Mouse (Mus musculus): ENCODE data around the gene Klhl29. TPM values are rescaled to one million over a fixed set of nuclear protein-coding genes. Genes with fewer than 3 reads are reported as not detected.

Gene Klhl29
- 2.7 and 2.8 TPM in 2 replicates for polyA plus RNA-seq (2015; fragmentation: Nextera tagmentation; extraction: Ambion mirVana)

GRCm38 (mm10) chr12:5375616-5376461 is at the start of gene Klhl29:
Klhl29 (minus strand) TSS chr12:5375682.
- H3K4me1 ChIP-seq (replicated peaks) = peaks cover 28% of the 10 kb centered on the region
- H3K4me3 ChIP-seq = peak within 1 kb of the TSS; percentile 79
- WGBS = 1% methylated on average over 62 of the region's 66 CpGs
- no peaks in the 10 kb centered on the region for H3K36me3 ChIP-seq
- H3K27ac ChIP-seq (replicated peaks) = peak within 1 kb of the TSS; percentile 92
- H3K9me3 ChIP-seq = no peaks in the 10 kb centered on the region
- ATAC-seq (ENCODE audit: low read depth) = peak; percentile 95
- peaks cover 22% of the 10 kb centered on the region for H3K27me3 ChIP-seq
- H3K9ac ChIP-seq = peak within 1 kb of the TSS; percentile 92
- peak within 1 kb of the TSS; percentile 96 for H3K4me2 ChIP-seq

GRCm38 (mm10) chr12:5425276-5425675 is 49.8 kb upstream of the Klhl29 start:
- H3K27ac ChIP-seq (replicated peaks) = no peak overlapping the region
- no peak overlapping the region for H3K4me2 ChIP-seq
- no peaks in the 10 kb centered on the region for H3K9me3 ChIP-seq
- no peak overlapping the region for H3K9ac ChIP-seq
- H3K27me3 ChIP-seq = no peaks in the 10 kb centered on the region
- H3K36me3 ChIP-seq = no peaks in the 10 kb centered on the region
- no peaks in the 10 kb centered on the region for H3K4me1 ChIP-seq (replicated peaks)
- WGBS = 76% methylated on average over 4 of the region's 4 CpGs
- no peak for ATAC-seq (ENCODE audit: low read depth)
- H3K4me3 ChIP-seq = no peak overlapping the region

GRCm38 (mm10) chr12:5415806-5416205 is 40.3 kb upstream of the Klhl29 start:
- Histone ChIP-seq H3K4me1 (replicated peaks) (peaks cover 16% of the 10 kb centered on the region), H3K4me3 (no peak overlapping the region), H3K9me3 (no peaks in the 10 kb centered on the region), H3K4me2 (no peak overlapping the region), H3K9ac (no peak overlapping the region), H3K27me3 (no peaks in the 10 kb centered on the region), H3K36me3 (no peaks in the 10 kb centered on the region), H3K27ac (replicated peaks) (no peak overlapping the region)
- 22% methylated on average over 3 of the region's 3 CpGs for WGBS
- ATAC-seq (ENCODE audit: low read depth) = no peak

- H3K4me1 ChIP-seq (replicated peaks) = peaks cover 20% of the 10 kb centered on the region
- H3K4me3 ChIP-seq = no peak overlapping the region
- ATAC-seq (ENCODE audit: low read depth) = no peak
- H3K27ac ChIP-seq (replicated peaks) = no peak overlapping the region
- H3K36me3 ChIP-seq = no peaks in the 10 kb centered on the region
- H3K4me2 ChIP-seq = no peak overlapping the region
- H3K9me3 ChIP-seq = no peaks in the 10 kb centered on the region
- no peaks in the 10 kb centered on the region for H3K27me3 ChIP-seq
- H3K9ac ChIP-seq = no peak overlapping the region
These were observed 38.5 kb upstream of the Klhl29 start for GRCm38 (mm10) chr12:5413976-5414375.

- no peak for ATAC-seq (ENCODE audit: low read depth)
- no peak overlapping the region for H3K4me3 ChIP-seq
- no peaks in the 10 kb centered on the region for H3K27me3 ChIP-seq
- no peaks in the 10 kb centered on the region for H3K36me3 ChIP-seq
- no peak overlapping the region for H3K9ac ChIP-seq
- WGBS = 78% methylated on average over 13 of the region's 13 CpGs
- peaks cover 20% of the 10 kb centered on the region for H3K4me1 ChIP-seq (replicated peaks)
- H3K9me3 ChIP-seq = no peaks in the 10 kb centered on the region
- H3K4me2 ChIP-seq = no peak overlapping the region
- no peak overlapping the region for H3K27ac ChIP-seq (replicated peaks)
These were observed 36.5 kb upstream of the Klhl29 start for GRCm38 (mm10) chr12:5411761-5412537.

GRCm38 (mm10) chr12:5411346-5411745 is 35.9 kb upstream of the Klhl29 start:
- Histone ChIP-seq H3K4me3 (no peak overlapping the region), H3K27ac (replicated peaks) (no peak overlapping the region), H3K4me2 (no peak overlapping the region), H3K36me3 (no peaks in the 10 kb centered on the region), H3K9ac (no peak overlapping the region), H3K9me3 (no peaks in the 10 kb centered on the region), H3K27me3 (no peaks in the 10 kb centered on the region), H3K4me1 (replicated peaks) (peaks cover 15% of the 10 kb centered on the region)
- WGBS = 79% methylated on average over 4 of the region's 4 CpGs
- ATAC-seq (ENCODE audit: low read depth) = no peak

GRCm38 (mm10) chr12:5410391-5411115 is 35.1 kb upstream of the Klhl29 start:
- WGBS = 7% methylated on average over 16 of the region's 16 CpGs
- Histone ChIP-seq H3K27me3 (no peaks in the 10 kb centered on the region), H3K4me3 (no peak overlapping the region), H3K9me3 (no peaks in the 10 kb centered on the region), H3K27ac (replicated peaks) (no peak overlapping the region), H3K36me3 (no peaks in the 10 kb centered on the region), H3K9ac (no peak overlapping the region), H3K4me1 (replicated peaks) (peaks cover 7% of the 10 kb centered on the region), H3K4me2 (peak overlapping the region; percentile 45)
- ATAC-seq (ENCODE audit: low read depth) = peak; percentile 92

- Histone ChIP-seq H3K4me2 (no peak overlapping the region), H3K4me1 (replicated peaks) (peaks cover 6% of the 10 kb centered on the region), H3K9me3 (no peaks in the 10 kb centered on the region), H3K36me3 (no peaks in the 10 kb centered on the region), H3K27ac (replicated peaks) (no peak overlapping the region), H3K4me3 (no peak overlapping the region), H3K9ac (no peak overlapping the region), H3K27me3 (no peaks in the 10 kb centered on the region)
- no peak for ATAC-seq (ENCODE audit: low read depth)
- 71% methylated on average over 8 of the region's 8 CpGs for WGBS
These were observed 31.7 kb upstream of the Klhl29 start for GRCm38 (mm10) chr12:5407175-5407574.

- 67% methylated on average over 5 of the region's 5 CpGs for WGBS
- no peaks in the 10 kb centered on the region for H3K9me3 ChIP-seq
- H3K4me1 ChIP-seq (replicated peaks) = no peaks in the 10 kb centered on the region
- no peak overlapping the region for H3K9ac ChIP-seq
- H3K36me3 ChIP-seq = no peaks in the 10 kb centered on the region
- no peaks in the 10 kb centered on the region for H3K27me3 ChIP-seq
- no peak overlapping the region for H3K4me3 ChIP-seq
- no peak overlapping the region for H3K4me2 ChIP-seq
- no peak for ATAC-seq (ENCODE audit: low read depth)
- no peak overlapping the region for H3K27ac ChIP-seq (replicated peaks)
These were observed 21.9 kb upstream of the Klhl29 start for GRCm38 (mm10) chr12:5397423-5397822.

GRCm38 (mm10) chr12:5395188-5395587 is 19.7 kb upstream of the Klhl29 start:
- Histone ChIP-seq H3K4me2 (no peak overlapping the region), H3K4me1 (replicated peaks) (no peaks in the 10 kb centered on the region), H3K27me3 (no peaks in the 10 kb centered on the region), H3K27ac (replicated peaks) (no peak overlapping the region), H3K4me3 (no peak overlapping the region), H3K9me3 (no peaks in the 10 kb centered on the region), H3K9ac (no peak overlapping the region), H3K36me3 (no peaks in the 10 kb centered on the region)
- 77% methylated on average over 3 of the region's 3 CpGs for WGBS
- ATAC-seq (ENCODE audit: low read depth) = no peak

GRCm38 (mm10) chr12:5387112-5387511 is 11.6 kb upstream of the Klhl29 start:
- Histone ChIP-seq H3K4me1 (replicated peaks) (no peaks in the 10 kb centered on the region), H3K27ac (replicated peaks) (no peak overlapping the region), H3K4me3 (no peak overlapping the region), H3K9ac (no peak overlapping the region), H3K9me3 (no peaks in the 10 kb centered on the region), H3K27me3 (no peaks in the 10 kb centered on the region), H3K36me3 (no peaks in the 10 kb centered on the region), H3K4me2 (no peak overlapping the region)
- 91% methylated on average over 1 of the region's 1 CpGs for WGBS
- no peak for ATAC-seq (ENCODE audit: low read depth)

GRCm38 (mm10) chr12:5386688-5387087 is 11.2 kb upstream of the Klhl29 start:
- H3K36me3 ChIP-seq = no peaks in the 10 kb centered on the region
- no peak overlapping the region for H3K9ac ChIP-seq
- peak; percentile 50; the same call in 1 of the 2 replicates for ATAC-seq (ENCODE audit: low read depth)
- no peak overlapping the region for H3K4me3 ChIP-seq
- no peak overlapping the region for H3K4me2 ChIP-seq
- H3K4me1 ChIP-seq (replicated peaks) = 0 out of 2 replicates have a peak, but pooled peaks cover under 1% of the 10 kb centered on the region
- H3K27ac ChIP-seq (replicated peaks) = no peak overlapping the region
- no peaks in the 10 kb centered on the region for H3K27me3 ChIP-seq
- H3K9me3 ChIP-seq = no peaks in the 10 kb centered on the region
